Mouse (Mus musculus) liver (tissue): ENCODE results near the gene Ankdd1a.

Experiments
- DNase-seq: peaks from one replicate; pipeline ENCODE4 v3.0.0-alpha.2; 2020; ENCODE audit warnings: mixed read lengths

The Ankdd1a gene

GRCm38 (mm10) chr9:65519807-65520504 is at the start of gene Ankdd1a:
Ankdd1a (minus strand) TSS chr9:65520193.
- no peak for DNase-seq

- DNase-seq = peak; percentile 36
These were observed 49.5 kb upstream of the Ankdd1a start for GRCm38 (mm10) chr9:65569491-65569971.

- no peak for DNase-seq
These were observed 48.8 kb upstream of the Ankdd1a start for GRCm38 (mm10) chr9:65568787-65569186.

- DNase-seq = no peak
These were observed 44.7 kb upstream of the Ankdd1a start for GRCm38 (mm10) chr9:65564698-65565097.

GRCm38 (mm10) chr9:65563073-65563472 is 43.1 kb upstream of the Ankdd1a start:
- no peak for DNase-seq

- DNase-seq = no peak
These were observed 42.1 kb upstream of the Ankdd1a start for GRCm38 (mm10) chr9:65562081-65562506.

- peak; percentile 56 for DNase-seq
These were observed 41.0 kb upstream of the Ankdd1a start for GRCm38 (mm10) chr9:65561016-65561415.

- no peak for DNase-seq
These were observed 38.8 kb upstream of the Ankdd1a start for GRCm38 (mm10) chr9:65558806-65559205.

GRCm38 (mm10) chr9:65556979-65557378 is 37.0 kb upstream of the Ankdd1a start:
- no peak for DNase-seq

- DNase-seq = no peak
These were observed 36.4 kb upstream of the Ankdd1a start for GRCm38 (mm10) chr9:65556349-65556748.

GRCm38 (mm10) chr9:65555621-65556020 is 35.6 kb upstream of the Ankdd1a start:
- no peak for DNase-seq

GRCm38 (mm10) chr9:65555001-65555405 is 35.0 kb upstream of the Ankdd1a start:
- peak; percentile 90 for DNase-seq

GRCm38 (mm10) chr9:65552711-65553110 is 32.7 kb upstream of the Ankdd1a start:
- no peak for DNase-seq

- no peak for DNase-seq
These were observed 32.1 kb upstream of the Ankdd1a start for GRCm38 (mm10) chr9:65552141-65552540.

GRCm38 (mm10) chr9:65551035-65551434 is 31.0 kb upstream of the Ankdd1a start:
- DNase-seq = peak; percentile 79

- DNase-seq = no peak
These were observed 30.3 kb upstream of the Ankdd1a start for GRCm38 (mm10) chr9:65550079-65550831.

- no peak for DNase-seq
These were observed 29.6 kb upstream of the Ankdd1a start for GRCm38 (mm10) chr9:65549643-65550042.

- no peak for DNase-seq
These were observed 29.1 kb upstream of the Ankdd1a start for GRCm38 (mm10) chr9:65549139-65549538.

GRCm38 (mm10) chr9:65548311-65548710 is 28.3 kb upstream of the Ankdd1a start:
- no peak for DNase-seq

- DNase-seq = no peak
These were observed 27.9 kb upstream of the Ankdd1a start for GRCm38 (mm10) chr9:65547844-65548243.

- no peak for DNase-seq
These were observed 27.1 kb upstream of the Ankdd1a start for GRCm38 (mm10) chr9:65547111-65547510.

GRCm38 (mm10) chr9:65546413-65546695 is 26.4 kb upstream of the Ankdd1a start:
- DNase-seq = peak; percentile 59

GRCm38 (mm10) chr9:65545635-65546412 is 25.8 kb upstream of the Ankdd1a start:
- peak; percentile 39 for DNase-seq
